Mouse (Mus musculus) C2C12 (cell line): ENCODE data around the gene Degs2. TPM values are rescaled to one million over a fixed set of nuclear protein-coding genes. Genes with fewer than 3 reads are reported as not detected.

Experiments used
- H3K27me3 ChIP-seq: one replicate; pipeline ENCODE4 v1.6.1; 2011; ENCODE audit not compliant: control insufficient read depth, insufficient read depth, insufficient read length
- H3K36me3 ChIP-seq: one replicate; pipeline ENCODE4 v1.6.1; 2011; ENCODE audit not compliant: control insufficient read depth, insufficient read depth
- H3K4me3 ChIP-seq: one replicate; pipeline ENCODE4 v1.5.1; 2011; ENCODE audit warnings: mild to moderate bottlenecking, control low read depth; ENCODE audit not compliant: poor library complexity, insufficient read depth, severe bottlenecking
- H3K79me2 ChIP-seq: one replicate; pipeline ENCODE4 v1.6.1; 2011; ENCODE audit not compliant: control insufficient read depth, insufficient read depth
- H3K79me3 ChIP-seq: one replicate; pipeline ENCODE4 v1.6.1; 2011; ENCODE audit warnings: low read depth, control low read depth
- H3ac ChIP-seq: one replicate; pipeline ENCODE3; 2011; ENCODE audit warnings: low read depth; ENCODE audit not compliant: control insufficient read depth, insufficient read length
- CEBPB ChIP-seq: IDR thresholded peaks from one replicate; pipeline ENCODE4 v1.6.1; 2011; ENCODE audit warnings: low read depth, mild to moderate bottlenecking, control low read depth, moderate library complexity
- CTCF ChIP-seq: IDR thresholded peaks from one replicate; pipeline ENCODE4 v1.5.1; 2011; ENCODE audit not compliant: control insufficient read depth, insufficient read depth, insufficient read length
- FOSL1 ChIP-seq: IDR thresholded peaks from one replicate; pipeline ENCODE4 v1.8.0; 2011; ENCODE audit warnings: mild to moderate bottlenecking, low read length; ENCODE audit not compliant: poor library complexity, insufficient read depth, severe bottlenecking
- MAX ChIP-seq: IDR thresholded peaks from one replicate; pipeline ENCODE4 v1.6.1; 2011; ENCODE audit warnings: mild to moderate bottlenecking, control low read depth
- MYOD1 ChIP-seq: IDR thresholded peaks from one replicate; pipeline ENCODE4 v1.6.1; 2011; ENCODE audit warnings: low read depth; ENCODE audit not compliant: control insufficient read depth, insufficient read length
- MYOG ChIP-seq: IDR thresholded peaks from one replicate; pipeline ENCODE4 v1.6.1; 2011; ENCODE audit not compliant: control insufficient read depth, insufficient read length; ENCODE audit errors: extremely low read depth
- USF1 ChIP-seq: IDR thresholded peaks from one replicate; pipeline ENCODE4 v1.6.1; 2011; ENCODE audit warnings: low read depth, mild to moderate bottlenecking, control low read depth, moderate library complexity
- polyA plus RNA-seq: library from polyadenylated mRNA; unstranded; fragments of >200 nt; fragmentation: generic; extraction: Trizol; gene quantifications from one replicate; pipeline ENCODE4 v1.2.1, GENCODE M21; 2012; ENCODE audit warnings: missing spikeins

The Degs2 gene
- polyA plus RNA-seq, 1 experiment, result 0.22 TPM

- TF ChIP-seq MYOG (no peak), CEBPB (no peak), USF1 (no peak), MAX (no peak), MYOD1 (no peak), FOSL1 (no peak), CTCF (no peak)
- H3K36me3 ChIP-seq, result peaks cover 16% of the 10 kb centered on the region
- no peaks in the 10 kb centered on the region for H3K79me2 ChIP-seq
- no peak overlapping the region for H3ac ChIP-seq
- no peaks in the 10 kb centered on the region for H3K79me3 ChIP-seq
- no peaks in the 10 kb centered on the region for H3K27me3 ChIP-seq
- no peak overlapping the region for H3K4me3 ChIP-seq
Measured at GRCm38 (mm10) chr12:108686926-108687325, 15.2 kb downstream of the Degs2 start.

GRCm38 (mm10) chr12:108686463-108686862 is 15.7 kb downstream of the Degs2 start:
- H3K79me2 ChIP-seq, result no peaks in the 10 kb centered on the region
- H3ac ChIP-seq, result no peak overlapping the region
- H3K79me3 ChIP-seq, result no peaks in the 10 kb centered on the region
- H3K36me3 ChIP-seq, result peaks cover 19% of the 10 kb centered on the region
- no peak overlapping the region for H3K4me3 ChIP-seq
- TF ChIP-seq MYOG, result no peak
- no peak for TF ChIP-seq FOSL1
- no peak for TF ChIP-seq USF1
- no peak for TF ChIP-seq MAX
- TF ChIP-seq CTCF, result no peak
- no peak for TF ChIP-seq MYOD1
- TF ChIP-seq CEBPB, result no peak
- no peaks in the 10 kb centered on the region for H3K27me3 ChIP-seq

GRCm38 (mm10) chr12:108682240-108683023 is 19.7 kb downstream of the Degs2 start:
- Histone ChIP-seq H3K79me3 (no peaks in the 10 kb centered on the region), H3K4me3 (no peak overlapping the region), H3K79me2 (no peaks in the 10 kb centered on the region), H3ac (no peak overlapping the region), H3K27me3 (no peaks in the 10 kb centered on the region), H3K36me3 (peaks cover 36% of the 10 kb centered on the region)
- TF ChIP-seq CTCF (no peak), MYOD1 (no peak), CEBPB (no peak), MAX (no peak), USF1 (no peak), FOSL1 (no peak), MYOG (no peak)

GRCm38 (mm10) chr12:108680861-108681260 is 21.3 kb downstream of the Degs2 start:
- TF ChIP-seq FOSL1 (no peak), USF1 (no peak), MAX (no peak), MYOD1 (no peak), CTCF (no peak), CEBPB (no peak), MYOG (no peak)
- H3ac ChIP-seq, result no peak overlapping the region
- no peaks in the 10 kb centered on the region for H3K27me3 ChIP-seq
- peak overlapping the region; percentile 6 for H3K4me3 ChIP-seq
- H3K79me3 ChIP-seq, result no peaks in the 10 kb centered on the region
- peaks cover 49% of the 10 kb centered on the region for H3K36me3 ChIP-seq
- H3K79me2 ChIP-seq, result no peaks in the 10 kb centered on the region

GRCm38 (mm10) chr12:108678366-108678765 is 23.7 kb downstream of the Degs2 start:
- peaks cover 46% of the 10 kb centered on the region for H3K36me3 ChIP-seq
- H3K79me2 ChIP-seq, result no peaks in the 10 kb centered on the region
- H3K4me3 ChIP-seq, result no peak overlapping the region
- TF ChIP-seq MAX (no peak), MYOG (no peak), USF1 (no peak), MYOD1 (no peak), CTCF (no peak), FOSL1 (no peak), CEBPB (no peak)
- no peak overlapping the region for H3ac ChIP-seq
- H3K27me3 ChIP-seq, result no peaks in the 10 kb centered on the region
- no peaks in the 10 kb centered on the region for H3K79me3 ChIP-seq

- H3K79me3 ChIP-seq, result no peaks in the 10 kb centered on the region
- TF ChIP-seq CTCF (no peak), MYOD1 (no peak), FOSL1 (no peak), MYOG (no peak), MAX (no peak), CEBPB (no peak), USF1 (no peak)
- peaks cover 41% of the 10 kb centered on the region for H3K36me3 ChIP-seq
- no peak overlapping the region for H3ac ChIP-seq
- no peaks in the 10 kb centered on the region for H3K79me2 ChIP-seq
- H3K4me3 ChIP-seq, result no peak overlapping the region
- no peaks in the 10 kb centered on the region for H3K27me3 ChIP-seq
Measured at GRCm38 (mm10) chr12:108677116-108677515, 25.0 kb downstream of the Degs2 start.
